Mouse (Mus musculus): ENCODE measurements around the gene Xndc1.

GRCm38 (mm10) chr7:102062203-102062602 lies 3.1 kb upstream of the Xndc1 start:
- TF ChIP-seq CHD2 (IDR thresholded peaks at IDR 0.05; ENCODE audit: low read depth, low read length) (no peak), MAFK (IDR thresholded peaks at IDR 0.05; ENCODE audit: insufficient read depth, low read depth, low read length) (no peak)

Data from ES-E14 (cell line).